Mouse (Mus musculus): ENCODE results near the gene Mfap2.

GRCm38 (mm10) chr4:141041117-141041516 lies 30.9 kb downstream of the Mfap2 start:
- TF ChIP-seq CTCF (IDR thresholded peaks at IDR 0.05; ENCODE audit: control insufficient read depth, insufficient read depth, insufficient replicate concordance, low read depth, low read length) (no peak), POLR2A (IDR thresholded peaks at IDR 0.05; ENCODE audit: control insufficient read depth, low read depth, low read length) (no peak)
